Mouse (Mus musculus) spleen, embryonic (tissue): ENCODE results near the gene Rab20.
"Not testable (repeated sequence)": the region's sequence is repeated elsewhere in the genome, so short reads cannot be mapped to it uniquely, and the experiment has no call there.

Experiments
- CTCF ChIA-PET: fragments of 350-600 bp; sonication (Branson Sonifier 250); formaldehyde crosslinking; loops from one replicate; lab custom pipeline; 2022; lab: Charles Lee

The Rab20 gene

DNA sequence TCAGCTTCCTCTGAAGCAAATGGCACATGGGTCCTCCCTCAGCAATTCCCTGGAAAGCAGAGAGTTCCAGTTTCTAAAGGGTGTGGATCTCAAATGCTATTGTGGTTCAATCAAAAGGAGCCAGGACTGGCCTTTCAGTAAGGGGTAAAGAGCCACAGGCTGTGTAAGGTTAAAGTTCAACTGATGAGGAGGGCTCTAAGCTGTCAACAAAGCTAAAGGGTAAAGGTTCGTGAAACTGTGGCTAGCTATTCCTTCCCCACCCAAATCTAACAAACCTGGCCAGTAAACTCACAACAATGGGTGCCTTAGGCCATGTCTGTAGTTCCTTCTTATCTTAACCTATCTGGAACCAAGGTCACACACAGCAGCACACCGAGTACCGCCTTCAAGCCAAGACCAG lies 3.4 kb upstream of the Rab20 start:
- CTCF ChIA-PET: no interaction called here

DNA sequence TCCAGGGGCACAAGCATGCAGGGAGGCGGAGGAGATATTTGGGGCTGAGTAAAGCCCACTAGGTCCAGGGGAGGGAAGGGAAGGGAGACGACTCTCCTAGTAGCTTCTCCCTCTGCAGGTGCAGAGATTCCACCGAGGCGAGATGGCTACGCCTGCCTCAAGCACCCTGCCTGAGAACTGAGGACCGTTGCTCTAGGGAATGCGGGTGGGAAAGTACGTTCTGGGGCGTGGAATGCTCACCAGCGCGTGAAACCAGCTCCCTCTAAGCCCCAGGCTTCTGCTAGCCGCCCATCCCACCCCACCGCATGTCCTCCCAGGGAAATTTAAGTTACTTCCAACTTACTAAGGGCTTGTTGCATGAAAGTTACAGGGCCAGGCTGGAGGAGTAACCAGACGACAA lies 1.1 kb upstream of the Rab20 start:
- CTCF ChIA-PET: interaction anchor here (0.6 kb wide), 1 partner anchor 35 kb away, joined by 3 read pairs; no protein-coding TSS in a partner anchor

DNA sequence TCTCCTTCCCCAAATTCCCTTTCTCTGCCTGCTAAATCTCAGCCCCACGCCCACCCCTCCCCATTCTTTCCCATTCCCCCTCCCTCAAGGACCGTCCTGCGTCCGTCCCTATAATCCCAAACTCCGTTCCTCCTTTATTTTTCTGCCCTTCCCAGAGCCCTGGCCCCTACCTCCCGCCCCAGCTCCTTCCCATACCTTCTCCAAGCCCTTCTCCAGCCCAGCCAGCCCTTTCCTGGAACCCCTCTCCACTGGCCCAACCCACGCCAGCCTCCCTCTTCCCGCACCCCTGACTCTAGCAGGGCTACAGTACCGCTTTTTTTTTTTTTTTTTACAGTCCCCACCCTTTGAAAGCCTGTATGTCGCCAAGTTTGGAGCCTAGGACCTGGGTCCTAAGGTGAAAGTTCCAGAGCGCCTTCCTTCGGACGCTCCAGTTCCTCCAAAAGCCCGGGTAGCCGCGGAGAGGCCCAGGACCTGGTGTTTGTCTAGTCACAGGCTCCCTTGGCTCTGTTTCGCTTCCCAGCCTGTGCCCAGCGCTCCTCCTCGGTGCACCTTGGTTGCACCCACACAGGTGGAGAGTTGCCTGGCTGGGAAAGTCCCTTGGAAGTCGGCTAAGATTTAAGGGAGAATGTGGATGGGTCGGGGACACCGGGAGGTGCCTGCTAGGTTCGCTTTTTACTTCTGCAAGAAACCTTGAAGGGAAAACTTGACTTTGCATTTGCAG lies 457 bp upstream of the Rab20 start:
- CTCF ChIA-PET: interaction anchor here (0.6 kb wide), 1 partner anchor 36 kb away, joined by 3 read pairs; no protein-coding TSS in a partner anchor

DNA sequence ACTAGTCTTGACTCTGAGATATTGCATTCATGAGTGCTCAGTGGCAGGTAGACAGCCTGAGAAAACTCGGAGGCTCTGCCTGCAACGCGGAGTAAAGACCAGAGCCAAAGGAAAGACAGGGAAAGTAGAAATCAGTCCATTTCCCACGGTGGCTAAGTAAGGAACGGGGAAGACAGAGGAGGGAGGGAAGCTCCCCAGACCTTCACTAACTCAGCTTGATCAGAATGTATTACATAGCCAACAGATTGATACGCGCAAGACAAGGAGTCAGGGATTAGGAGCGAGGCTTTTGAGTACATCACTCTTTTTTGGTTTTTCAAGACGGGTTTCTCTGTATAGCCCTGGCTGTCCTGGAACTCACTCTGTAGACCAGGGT lies 1.3 kb downstream of the Rab20 start:
- CTCF ChIA-PET: no interaction called here

DNA sequence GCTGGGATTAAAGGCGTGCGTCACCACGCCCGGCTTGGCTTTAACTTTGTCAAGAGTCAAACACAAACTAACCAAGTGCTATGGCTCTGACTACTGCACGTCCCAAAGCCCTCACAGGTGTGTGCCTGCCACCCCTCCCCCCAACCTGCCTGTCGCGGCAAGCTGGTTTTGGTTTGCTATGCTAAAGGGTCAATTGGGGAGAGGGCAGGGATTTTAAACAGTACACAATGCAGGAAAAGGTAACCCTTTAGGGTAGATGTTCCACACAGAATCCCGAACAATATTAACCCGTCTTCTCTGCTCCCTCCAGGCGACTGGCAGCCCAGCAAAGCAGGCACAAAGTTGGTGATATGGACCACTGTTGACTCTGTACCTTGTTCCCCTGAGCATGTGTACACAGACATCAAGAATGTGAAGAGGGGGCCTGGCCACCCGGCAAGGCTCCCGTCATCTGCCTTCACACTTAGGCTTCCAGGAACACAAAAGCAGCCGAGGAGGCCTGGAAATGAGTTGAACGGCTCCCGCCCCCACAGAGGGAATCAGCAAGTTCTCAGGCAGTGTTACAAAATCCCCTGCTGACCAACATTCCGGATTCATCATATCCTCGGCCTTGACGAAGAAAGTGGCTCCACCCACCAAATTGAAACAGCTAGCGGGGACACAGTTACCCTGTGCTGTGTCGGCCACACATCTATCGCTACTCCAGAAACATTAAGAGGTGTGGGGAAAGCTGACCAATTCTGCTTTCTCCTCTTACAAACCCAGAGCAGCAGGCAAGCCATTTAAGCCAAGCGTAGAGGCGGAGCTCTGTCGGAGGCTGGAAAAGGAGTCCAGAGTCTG lies 2.0 kb downstream of the Rab20 start:
- CTCF ChIA-PET: no interaction called here

DNA sequence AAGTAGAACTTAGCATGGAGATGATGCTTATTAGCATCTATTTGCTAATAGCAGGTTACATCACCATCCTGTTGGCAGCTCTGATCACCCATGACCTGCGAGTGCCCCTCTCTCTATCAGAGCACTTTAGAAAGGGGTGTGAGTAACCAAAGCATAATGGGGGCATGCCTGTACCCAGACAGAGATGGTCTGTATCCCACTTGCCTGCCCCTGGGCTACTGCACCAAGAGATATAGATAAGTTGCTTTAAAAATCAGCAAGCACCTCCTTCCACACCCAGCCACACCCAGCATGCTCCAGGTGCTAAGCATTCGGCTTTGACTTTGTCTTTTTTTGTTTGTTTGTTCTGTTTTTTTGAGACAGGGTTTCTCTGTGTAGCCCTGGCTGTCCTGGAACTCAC lies 2.6 kb downstream of the Rab20 start:
- CTCF ChIA-PET: no interaction called here

DNA sequence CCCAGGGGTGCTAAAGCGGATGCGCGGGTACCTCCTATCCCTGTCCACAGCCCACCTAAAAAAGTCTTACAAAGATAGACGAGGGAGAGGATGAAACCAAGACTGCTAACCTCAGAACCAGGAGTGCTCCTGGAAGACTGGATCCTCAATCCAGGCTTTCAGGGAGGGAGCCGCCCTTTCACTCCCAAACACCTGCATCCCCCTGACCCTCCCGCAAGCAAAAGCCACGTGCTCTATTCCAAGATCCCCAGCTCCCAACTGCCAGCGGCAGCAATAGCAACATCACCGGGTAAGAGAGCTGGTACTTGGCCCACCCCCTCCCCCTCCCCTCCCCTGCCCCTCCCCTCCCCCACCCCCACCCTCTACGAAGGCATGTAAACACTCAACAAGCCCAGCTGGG lies 3.1 kb downstream of the Rab20 start:
- CTCF ChIA-PET: no interaction called here

DNA sequence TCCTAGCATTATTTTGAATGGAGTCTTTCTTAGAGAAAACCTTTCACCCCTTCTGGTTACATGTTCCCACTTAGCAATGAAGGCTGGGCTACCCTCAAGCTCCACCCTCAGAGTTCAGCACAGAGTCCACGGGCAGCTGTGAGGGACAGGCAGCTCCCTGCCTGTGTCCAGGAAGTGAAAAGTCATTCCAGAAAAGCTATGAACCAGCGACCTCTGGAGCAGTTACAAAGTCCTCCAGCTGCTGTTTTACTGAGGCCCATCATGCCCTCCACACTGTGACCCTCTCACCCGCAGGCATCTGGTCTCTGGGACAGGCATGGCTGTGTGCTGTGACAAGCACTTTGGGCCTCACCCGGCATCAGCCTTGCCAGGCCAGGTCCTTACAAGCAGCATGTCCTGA lies 5.4 kb downstream of the Rab20 start:
- CTCF ChIA-PET: no interaction called here

DNA sequence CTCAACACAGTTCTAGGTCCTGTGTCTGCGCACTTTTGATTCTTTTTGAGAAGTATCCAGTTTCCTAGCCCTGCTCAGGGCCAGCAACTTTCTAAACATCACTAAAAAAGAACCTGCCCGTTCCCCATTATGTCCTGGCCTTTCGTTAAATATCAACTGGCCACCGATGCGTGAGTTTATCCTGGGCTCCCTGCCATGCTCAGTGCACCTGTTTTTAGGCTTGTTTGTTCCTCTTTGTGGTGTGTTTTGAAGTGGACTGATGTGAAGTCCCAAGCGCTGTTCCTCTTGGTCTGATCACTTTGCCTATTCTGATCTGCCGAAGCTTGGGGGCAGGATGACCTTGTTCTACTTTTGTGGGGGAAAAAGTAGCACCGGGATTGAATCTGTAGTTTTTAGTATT lies 7.2 kb downstream of the Rab20 start:
- CTCF ChIA-PET: no interaction called here

DNA sequence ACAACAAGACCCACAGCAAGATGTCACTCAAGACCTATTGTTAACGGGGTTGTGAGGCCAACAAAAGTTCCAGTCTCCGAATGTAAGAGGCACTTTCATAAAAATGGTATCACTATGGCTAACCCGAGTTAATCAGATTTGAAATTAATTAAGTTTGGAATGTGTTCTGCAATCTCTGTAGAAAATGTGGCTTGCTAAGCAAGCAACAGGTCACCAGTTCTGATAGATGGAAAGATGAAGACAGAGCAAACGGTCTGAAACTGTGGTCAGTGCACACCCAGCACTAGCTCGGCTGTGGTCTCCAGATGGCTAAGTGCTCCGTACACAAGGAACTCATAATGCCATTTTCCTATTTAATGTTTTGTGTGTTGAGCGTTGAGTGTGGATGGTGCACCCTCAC lies 7.8 kb downstream of the Rab20 start:
- CTCF ChIA-PET: no interaction called here

DNA sequence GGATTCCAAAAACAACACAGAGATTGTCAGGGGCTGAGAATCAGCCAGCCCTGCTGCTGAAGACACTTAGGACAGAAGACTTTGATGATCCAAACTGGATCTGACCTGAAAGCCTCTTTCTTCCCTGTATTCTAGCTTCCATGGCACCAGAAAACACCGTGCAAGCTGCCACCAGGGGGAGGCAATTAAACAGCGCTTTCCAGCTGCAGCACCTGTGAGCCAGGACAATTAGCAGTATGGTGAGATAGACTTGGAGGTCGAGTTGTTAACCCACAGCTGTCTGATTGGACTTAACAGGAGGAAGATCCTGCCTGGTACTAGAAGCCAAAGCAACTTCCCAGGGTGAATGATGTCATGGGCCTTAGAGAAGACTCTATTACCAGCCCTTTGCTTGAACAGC lies 9.4 kb downstream of the Rab20 start:
- CTCF ChIA-PET: no interaction called here

DNA sequence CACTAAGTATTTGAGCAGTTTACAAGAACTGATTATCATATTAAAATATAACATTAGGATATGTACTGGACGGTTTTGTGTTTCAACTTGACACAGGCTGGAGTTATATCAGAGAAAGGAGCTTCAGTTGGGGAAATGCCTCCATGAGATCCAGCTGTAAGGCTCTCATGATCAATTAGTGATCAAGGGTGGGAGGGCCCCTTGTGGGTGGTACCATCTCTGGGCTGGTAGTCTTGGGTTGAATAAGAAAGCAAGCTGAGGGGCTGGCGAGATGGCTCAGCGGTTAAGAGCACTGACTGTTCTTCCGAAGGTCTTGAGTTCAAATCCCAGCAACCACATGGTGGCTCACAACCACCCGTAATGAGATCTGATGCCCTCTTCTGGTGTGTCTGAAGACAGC lies 12.0 kb downstream of the Rab20 start:
- CTCF ChIA-PET: not testable (repeated sequence)

DNA sequence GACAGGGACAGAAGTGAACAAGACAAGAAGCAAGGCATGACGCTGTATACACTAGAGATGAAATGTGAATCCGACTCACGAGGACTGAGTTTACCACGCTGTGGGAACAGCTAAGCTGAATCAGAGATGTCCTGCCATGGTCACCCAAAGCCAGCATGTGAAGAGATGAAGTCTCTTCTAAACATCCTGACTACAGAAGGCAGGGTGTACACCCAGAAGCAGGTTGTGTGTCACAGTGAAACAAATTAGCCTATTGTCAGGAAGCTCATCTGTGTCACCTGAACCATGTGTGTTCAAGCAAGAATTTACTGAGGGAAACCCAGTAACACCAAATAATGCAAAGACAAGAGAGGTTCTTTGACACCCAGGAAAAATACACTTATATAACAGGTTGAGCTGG lies 12.9 kb downstream of the Rab20 start:
- CTCF ChIA-PET: interaction anchor here (0.5 kb wide), 1 partner anchor 408 kb away, joined by 3 read pairs; no protein-coding TSS in a partner anchor

DNA sequence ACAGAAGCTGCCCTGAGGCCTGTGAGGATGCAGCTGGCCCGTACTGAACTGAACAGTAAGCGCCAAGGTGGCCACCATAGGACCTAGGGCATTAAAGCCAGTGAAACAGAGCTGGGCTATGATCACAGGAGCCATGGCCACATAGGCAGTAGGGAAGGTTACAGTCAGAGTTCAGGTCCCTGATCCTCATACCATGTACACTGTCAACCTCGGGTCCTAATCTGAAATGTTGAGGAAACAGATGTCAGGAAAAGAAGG lies 13.9 kb downstream of the Rab20 start:
- CTCF ChIA-PET: no interaction called here

DNA sequence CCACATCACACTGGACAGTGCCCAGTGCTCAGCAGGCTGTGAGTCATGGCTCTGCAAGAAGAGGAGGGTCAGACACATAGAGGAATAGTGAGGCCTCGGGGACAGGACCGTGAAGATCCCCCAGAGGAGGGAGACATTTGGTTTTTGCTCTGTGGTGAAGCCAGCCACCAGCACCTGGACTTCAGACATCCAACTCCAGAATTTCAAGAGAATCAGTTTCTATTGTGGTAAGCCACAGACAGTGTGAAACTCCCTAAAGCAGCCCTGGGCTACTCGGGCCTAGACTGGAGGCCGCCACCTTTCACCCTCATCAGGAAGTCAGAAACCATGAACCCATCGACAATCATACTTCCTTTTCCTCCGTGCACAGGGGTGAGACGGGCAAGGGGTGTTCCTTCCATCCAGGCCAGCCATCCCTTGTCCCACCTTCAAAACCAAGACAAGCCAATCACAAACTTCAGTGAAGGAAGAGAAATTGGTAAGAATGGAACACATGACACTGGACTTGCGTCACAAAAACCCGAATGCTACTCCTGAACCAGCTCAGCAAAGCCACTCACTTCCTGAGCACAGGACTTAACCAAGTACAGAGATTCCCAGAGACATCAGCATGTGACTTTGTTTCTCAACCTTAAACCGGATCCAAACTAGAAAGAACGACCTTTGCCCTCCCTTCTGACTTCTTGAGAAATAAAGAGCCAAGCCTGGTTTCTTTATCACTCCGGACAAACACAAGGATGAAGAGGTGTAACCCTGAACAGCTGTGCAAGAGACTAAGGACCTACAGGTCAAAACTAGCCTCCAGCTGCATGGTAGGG lies 14.4 kb downstream of the Rab20 start:
- CTCF ChIA-PET: no interaction called here

DNA sequence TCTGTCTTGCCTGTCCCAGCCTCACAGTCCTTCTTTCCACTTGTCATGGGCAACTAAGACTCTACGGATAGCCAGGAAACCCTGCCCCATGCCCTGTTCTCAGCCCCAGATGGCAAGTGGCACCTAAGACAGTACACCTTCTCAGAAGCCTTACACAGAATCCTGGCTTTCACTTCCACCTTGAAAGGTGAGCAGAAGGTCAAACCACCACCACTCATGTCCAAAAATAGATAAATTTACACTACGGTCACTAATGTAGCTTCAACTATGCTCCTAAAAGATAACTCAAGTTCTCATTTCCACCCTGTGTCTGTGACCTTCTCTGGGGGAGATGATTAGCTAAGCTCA lies 15.0 kb downstream of the Rab20 start:
- CTCF ChIA-PET: no interaction called here

DNA sequence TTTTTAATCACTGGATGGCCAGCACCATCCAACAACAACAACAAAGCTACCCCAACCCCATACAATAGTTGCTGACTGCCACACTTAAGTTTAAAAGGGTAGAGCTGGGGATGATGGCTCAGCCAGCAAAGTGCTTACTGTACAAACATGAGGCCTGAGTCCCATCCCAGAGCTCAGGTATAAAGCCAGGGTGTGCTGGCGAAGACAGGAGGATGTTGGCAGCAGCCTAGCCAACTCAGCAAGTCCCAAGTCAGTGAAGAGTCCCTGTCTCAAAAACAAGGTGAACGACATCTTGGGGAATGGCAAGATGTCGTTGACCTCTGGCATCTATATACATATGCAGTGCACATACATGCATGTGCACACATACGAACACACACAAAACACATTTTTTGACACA lies 15.9 kb downstream of the Rab20 start:
- CTCF ChIA-PET: no interaction called here

DNA sequence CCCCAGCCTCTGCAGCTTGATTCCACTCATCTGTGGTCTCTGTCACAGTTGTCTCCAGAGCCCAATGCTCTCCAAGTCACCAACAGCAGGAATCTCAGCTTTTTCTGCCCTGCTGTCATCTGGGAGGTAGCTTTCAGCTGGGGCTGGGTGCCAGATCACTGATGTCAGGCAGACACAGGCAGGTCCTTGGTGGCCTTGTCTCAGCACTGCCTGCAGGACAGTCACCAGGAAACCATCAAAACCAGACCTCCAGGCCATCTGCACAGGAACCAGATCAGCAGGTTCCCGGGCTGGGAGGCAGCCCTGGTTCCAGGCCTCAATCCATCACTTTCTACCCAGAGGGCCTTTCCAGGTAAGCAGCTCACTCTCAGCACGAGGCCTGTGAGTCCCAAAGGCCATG lies 16.7 kb downstream of the Rab20 start:
- CTCF ChIA-PET: interaction anchor here (0.6 to 0.7 kb wide), 2 partner anchors 10 to 46 kb away, joined by 3 to 4 read pairs; no protein-coding TSS in a partner anchor

DNA sequence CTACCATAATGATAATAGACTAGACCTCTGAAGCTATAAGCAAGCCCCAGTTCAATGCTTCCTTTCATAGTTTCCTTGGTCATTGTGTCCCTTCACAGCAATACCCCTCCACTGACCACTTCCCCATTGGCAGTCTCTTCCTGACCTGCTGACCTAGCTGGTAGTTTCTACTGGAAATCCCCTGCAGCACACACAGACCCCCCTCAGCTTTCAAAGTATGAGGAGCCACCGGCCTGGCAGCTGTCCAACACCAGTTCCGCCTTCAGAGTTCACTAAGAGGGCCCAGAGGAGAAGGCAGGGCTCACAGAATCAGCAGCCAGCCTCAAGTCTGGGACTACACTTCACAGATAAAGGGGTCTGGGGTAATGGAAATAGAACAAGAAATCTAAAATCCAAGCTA lies 17.6 kb downstream of the Rab20 start:
- CTCF ChIA-PET: no interaction called here

DNA sequence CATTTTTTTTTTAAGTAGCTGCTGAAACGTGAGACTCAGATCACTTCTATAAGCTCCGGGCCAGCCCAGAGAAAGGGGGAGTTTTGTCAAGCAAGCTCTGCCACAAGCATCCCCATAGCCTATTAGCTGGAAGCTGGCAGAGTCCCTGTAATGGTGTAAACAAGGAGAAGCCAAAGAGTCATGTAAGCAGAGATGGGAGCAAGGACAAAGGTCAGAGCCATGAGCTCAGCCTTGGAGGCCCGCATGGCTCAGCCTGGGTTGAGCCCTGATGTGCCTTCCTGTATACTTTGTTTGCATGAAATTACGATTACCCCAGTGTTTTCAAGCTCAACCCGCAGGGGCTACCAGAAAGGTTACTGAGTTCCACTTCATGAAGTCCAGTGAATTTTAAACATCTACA lies 19.5 kb downstream of the Rab20 start:
- CTCF ChIA-PET: no interaction called here

DNA sequence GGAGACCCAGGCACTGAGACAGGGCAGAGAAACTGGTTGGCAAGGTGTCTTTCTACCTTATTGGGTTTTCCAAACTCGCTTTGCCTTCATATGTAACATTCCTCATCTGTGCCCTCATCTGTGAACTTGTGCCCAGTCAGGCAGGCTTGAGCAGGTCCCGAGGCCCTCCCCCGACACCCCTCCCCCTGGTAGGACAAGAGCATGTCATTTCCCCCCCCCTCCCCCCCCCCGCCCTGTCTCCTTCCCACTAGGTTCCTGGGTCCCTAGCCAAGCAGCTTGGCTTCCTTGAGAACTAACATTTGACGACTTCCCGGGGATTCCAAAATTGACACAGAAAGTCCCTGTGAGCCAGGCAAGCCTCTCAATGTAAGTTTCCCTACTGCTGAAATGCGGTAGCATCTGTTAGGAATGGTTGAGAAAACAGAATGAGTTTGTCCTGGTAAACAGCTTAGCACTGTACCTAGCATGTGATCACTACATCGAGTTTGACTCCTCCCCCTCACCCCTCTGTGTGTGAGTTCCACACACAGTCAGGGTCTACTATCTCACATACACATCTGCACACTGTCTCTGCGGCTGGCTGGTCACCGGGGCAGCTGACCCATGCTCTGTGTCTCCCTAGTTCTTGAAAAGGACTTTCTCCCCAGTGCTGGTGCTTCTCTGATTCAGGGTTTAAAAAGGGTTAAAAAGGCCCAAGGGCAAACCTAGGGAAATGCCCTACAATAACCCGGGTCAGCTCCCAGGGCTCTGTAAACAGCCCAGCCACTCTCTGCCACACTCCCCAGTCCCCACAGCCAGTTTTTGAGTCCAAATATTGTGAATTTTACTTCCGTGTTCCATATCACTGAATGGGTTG lies 20.3 kb downstream of the Rab20 start:
- CTCF ChIA-PET: no interaction called here

DNA sequence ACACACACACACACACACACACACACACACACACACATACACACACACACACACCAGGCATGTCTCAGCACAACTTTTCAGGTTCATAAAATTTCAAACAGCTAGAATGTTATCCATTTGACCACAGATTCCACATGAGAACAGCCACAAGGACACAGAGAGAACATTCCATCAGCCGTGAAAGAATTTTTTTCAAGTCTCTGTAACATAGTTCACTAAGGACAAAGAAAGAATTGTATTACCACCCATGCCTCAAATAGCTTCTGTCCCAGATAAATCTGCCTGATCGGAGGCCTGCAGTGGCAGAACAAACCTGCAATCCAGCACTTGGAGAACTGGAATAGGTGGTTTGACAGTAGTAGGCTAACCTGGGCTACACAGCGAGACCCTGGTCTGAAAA lies 21.2 kb downstream of the Rab20 start:
- CTCF ChIA-PET: no interaction called here
